Mouse (Mus musculus) embryo, embryonic 10.5 days (tissue): Measurements from ENCODE around the gene Gpr84.

Experiments used
- DNase-seq: peaks from one replicate; pipeline ENCODE4 v3.0.0-alpha.2; 2015; ENCODE audit warnings: low spot score

Gene Gpr84

DNA sequence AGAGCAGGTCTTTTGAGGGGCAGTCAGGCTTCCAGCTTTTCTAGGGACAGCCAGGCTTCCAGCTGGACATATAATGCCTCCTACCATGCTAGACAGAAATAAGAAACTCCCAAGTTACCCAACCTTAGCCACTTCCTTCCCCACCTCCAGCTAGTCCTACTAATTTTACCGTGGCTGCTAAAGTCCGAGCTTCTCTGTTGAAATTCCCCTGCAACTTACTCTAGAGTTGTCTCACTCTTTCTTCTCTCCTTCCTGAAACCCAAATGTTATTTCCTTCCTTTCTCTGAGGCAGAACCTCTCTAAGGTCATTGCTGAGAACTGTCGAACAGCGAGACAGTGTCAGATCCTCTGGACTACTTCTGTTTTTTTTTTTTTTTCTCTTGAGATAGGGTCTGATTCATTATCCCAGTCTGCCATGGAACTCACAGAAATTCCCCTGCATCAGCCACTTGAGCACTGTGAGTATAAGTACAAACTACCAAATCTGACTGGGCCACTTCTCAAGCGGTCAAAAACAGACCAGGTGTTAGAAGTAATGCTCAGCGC, at the start of gene Gpr84:
Gene Gpr84 (minus strand): TSS at position 248 of the 546 bp plus-strand sequence.
- no peak for DNase-seq

DNA sequence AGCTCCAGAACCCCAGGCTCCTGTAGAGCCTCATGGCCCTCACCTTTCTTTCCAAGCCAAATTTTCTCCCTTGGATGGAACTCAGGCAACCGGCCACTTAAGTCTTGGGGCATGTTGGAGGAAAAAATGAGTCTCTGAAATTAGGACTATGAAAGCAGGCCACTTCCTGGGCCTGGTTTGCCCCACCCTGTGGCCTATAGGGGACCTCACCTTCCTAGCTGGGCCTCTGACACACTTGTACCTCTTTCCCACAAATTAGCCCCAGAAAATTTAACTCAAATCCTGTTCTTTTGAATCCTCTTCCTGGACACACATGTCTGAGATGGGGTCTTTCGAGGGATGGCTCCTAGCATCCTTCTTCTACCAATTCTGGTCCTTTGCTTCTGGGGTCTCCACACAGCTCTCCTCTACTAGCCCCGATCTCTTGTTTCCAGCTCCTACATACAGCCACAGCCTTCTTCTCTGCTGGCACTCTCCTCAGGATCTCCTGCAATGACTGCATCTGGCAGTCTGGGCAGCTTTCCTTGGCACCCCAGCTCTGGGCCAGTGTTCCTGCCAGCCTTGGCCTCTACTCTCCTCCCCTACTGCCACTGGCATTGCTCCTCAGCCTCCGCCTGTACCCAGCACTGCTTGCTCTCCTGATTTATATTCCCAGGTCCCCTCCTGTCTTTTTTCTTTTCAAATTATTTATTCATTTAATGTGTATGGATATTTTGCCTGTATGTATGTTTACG, 49.6 kb upstream of the Gpr84 start:
- no peak for DNase-seq

DNA sequence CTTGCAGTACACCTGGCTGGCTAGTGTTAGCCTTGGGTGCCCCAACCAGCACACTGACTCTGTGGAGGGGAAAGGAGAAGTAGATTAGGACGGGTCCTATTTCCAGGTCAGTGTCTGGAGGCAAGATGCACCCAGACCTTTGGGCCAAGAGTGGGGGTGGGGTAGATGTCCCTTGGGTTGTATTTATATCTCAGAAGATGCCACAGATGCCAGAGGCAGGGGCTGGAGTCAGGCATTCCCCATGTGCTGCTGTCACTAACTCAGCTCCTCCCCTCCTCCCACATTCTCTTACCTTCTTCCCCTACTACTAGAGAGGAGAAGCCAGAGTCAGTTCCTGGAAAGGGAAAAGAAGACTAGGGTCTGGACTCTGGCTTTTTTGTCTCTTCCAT, 48.7 kb upstream of the Gpr84 start:
- DNase-seq, result no peak

DNA sequence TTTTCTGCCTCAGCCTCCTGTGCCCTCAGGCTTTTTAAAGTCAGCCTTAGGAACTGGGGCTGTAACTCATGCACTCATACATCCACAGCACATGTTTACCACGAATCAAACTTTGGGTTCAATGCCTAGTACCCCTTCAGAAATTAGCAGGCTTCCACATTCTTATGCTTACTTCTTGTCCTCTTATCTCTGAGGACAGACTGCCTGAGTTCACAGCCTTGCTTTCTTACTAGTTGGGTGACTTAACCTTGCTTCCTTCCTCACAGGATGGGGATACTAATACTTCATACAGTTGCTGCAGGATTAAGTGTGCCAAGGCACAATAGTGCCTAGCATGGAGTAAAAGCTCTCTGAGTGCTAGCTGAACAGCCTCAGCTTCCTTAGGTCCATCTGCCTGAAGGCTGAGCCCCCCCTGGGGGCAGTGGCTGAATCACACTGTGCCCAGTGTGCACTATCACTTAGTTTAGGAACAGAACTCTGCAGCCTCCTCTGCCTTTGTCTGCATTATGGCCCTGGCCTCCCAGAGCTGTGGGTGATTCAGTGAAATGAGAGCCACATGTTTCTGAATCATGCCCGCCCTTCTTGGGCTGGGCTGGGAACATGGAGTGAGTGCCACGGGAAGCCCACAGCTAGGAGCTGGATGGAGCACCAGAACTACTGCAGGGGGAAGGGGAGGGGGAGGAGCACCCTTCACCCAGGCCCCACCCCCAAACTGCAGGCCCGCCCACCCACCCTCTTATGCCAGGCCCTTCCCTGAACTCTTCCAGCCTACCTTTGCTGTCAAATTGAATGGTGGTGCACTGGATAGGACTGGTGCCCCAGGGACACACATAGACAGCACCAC, 48.1 kb upstream of the Gpr84 start:
- peak; percentile 36 for DNase-seq

DNA sequence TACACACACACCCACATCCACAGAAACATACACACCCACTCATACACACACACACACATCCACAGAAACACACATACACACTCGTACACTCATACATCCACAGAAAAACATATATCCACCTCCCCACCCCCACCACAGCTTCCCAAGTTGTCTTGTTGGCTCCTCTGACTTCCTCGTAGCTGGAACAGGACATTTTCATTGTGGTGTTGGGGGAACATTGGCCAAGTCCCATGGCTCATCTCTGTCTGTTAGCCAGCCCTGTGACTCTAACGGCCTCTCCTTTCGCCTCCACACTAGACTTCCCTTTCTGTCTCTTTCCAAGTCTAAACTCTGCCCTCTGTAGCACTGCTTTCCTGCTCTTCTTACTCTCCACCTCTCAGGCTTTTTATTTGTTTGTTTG, 47.4 kb upstream of the Gpr84 start:
- DNase-seq, result no peak

DNA sequence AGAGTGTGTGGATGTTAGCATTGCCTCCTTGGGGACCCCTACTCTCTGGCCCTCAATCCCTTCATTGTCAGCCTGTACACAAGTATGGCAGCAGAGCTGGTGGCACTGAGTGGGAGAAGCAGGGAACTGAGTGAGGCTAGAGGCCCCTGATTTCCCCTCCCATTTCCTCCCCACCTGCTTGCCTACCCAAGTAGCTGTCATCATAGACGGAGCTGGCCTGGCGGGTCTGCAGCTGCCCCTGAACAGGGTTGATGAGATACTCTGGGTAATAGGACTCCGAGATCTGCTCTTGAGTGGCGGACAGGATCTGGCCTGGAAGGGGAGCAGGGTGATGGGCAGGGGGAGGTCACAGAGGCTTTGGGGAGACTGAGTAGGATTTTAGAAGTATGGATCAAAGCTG, 45.7 kb upstream of the Gpr84 start:
- DNase-seq, result no peak

DNA sequence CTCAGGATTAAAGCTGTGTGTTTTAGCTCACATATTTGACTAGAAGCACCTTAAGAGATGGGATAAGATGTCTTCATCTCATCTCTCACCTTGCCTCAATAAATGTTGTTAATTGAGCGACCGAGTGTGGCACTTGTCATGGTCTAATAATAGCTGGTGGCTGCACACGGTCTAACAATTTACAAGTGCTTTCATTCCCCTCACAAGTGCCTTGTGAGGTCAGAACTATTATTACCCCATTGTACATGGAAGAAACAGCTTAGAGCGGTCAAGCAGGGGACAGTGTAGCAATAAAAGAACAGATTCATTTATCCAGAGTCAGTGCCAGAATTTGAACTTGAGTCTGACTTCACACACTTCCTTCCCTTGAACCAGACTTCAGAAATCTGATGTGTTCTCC, 45.0 kb upstream of the Gpr84 start:
- no peak for DNase-seq

DNA sequence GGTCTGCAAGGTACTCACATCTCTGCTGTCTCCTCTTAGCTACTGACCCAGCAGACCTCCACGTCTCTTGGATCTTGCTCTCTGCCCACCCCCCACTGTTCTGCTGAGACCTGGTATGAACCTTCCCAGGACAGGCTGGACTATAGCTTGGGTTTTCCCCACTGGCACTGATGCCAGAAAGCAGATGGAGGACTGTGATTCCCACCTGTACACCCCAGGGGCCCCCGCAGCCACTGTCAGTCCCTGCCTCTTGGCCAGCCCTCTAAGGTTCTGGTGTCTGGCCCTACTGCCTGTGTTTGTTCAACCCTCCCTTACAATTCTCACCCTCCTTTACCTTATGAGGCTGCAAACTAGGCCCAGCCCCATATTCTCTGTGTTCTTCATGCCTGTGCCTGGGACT, 44.3 kb upstream of the Gpr84 start:
- DNase-seq, result no peak

DNA sequence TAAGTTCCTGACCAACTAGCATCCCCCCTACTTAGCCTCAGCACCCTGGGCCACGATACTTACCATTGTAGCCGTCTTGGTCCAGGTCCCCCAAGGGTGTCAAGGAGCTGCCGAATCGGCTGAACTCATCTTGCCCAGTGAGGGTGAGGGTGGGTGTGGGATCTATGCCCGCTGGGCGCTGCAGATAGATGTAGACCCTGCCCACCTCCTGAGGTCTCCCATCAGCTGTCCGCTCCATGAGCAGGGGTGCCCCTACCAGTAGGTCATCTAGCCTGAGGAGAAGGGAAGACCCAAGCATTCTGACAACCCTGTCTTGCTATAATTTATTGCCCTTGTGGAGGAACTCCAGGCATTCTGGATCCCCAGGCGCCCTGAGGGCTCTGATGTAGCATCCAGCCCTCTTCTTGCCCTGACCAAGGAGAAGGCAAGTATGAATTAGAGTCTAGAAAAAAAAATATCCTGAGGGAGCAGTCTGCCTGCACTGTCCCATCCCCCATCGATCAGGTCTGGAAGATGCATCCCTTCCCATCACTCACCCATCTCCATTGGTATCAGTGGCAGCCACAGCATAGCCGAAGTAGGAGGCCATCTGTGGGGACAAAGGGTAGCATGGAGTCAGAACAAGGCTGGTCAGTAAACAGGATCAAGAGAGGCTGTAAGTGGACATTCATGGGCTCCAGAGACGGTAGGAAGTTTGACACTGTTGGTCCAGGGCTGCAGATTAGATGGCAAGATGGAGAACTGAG, 43.3 kb upstream of the Gpr84 start:
- no peak for DNase-seq

DNA sequence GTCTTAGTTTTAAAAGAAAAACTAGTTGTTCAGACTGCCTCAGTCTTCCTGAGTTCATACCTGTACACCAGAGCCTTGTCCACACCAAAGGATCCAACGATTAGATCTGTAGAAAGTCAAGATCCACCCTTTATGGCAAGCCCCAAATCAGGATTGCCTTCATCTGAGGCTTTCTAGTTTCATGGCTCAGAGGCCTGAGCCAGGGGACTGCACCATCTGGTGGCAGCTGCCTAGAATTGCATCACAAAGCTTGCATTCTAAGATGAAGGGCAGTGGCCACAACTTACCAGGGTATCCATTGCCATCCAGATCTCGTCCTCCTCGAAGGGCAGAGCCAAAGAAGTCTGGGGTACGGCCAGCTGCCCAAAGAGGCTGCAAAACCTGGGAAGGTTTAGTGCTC, 42.4 kb upstream of the Gpr84 start:
- DNase-seq, result peak; percentile 85

DNA sequence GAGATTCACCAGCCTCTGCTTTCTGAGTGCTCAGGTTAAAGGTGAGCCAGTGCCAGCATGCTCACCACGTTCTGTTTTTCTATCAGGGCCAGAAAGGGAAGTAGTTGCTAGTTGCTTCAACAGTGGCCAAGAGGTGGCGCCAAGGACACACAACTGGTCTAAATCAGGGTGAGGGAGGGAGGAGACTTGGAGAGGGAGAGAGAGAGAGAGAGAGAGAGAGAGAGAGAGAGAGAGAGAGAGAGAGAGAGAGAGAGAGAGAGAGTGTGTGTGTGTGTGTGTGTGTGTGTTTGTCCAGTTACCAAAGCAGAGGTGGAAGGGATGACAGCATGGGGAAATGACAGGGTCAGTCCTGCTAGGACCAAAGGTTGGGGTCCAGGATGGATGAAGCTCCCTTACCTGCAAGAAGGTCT, 36.9 kb upstream of the Gpr84 start:
- DNase-seq, result peak; percentile 81

DNA sequence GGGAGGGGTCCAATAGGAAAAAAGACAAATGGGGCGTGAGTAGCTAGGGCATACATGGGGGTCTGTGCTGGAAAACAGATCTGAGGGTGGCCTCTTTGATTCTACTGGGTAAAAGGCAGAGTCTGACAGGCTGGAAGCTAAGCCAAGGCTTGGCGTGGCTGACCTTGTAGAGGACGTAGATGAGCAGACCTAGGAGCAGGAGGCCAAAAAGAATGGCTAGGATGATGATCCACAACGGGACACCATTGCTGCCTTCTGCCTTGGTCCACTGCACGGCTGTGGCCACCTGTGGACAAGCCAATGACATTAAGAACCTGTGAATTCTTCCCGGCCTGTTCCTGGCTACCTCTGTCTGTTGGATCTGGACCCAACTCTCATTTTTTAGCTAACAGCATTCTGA, 35.4 kb upstream of the Gpr84 start:
- DNase-seq, result no peak

DNA sequence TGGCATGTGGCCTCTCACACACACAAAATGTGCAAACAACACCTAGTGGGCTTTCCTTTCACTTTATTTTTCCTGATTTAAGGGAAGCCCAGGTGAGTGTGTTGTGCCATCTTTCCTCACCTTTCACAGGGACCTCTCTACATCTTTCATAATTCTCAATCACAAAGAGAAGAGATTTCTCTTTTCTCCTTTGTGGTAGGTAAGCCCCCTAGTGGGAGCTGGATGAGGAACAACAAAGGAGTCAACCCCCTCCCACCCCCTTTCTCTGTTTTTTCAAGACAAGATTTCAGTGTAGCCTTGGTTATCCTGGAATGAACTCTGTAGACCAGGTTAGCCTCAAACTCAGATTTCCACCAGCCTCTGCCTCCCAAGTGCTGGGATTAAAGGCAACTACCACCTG, 33.1 kb upstream of the Gpr84 start:
- DNase-seq, result no peak

DNA sequence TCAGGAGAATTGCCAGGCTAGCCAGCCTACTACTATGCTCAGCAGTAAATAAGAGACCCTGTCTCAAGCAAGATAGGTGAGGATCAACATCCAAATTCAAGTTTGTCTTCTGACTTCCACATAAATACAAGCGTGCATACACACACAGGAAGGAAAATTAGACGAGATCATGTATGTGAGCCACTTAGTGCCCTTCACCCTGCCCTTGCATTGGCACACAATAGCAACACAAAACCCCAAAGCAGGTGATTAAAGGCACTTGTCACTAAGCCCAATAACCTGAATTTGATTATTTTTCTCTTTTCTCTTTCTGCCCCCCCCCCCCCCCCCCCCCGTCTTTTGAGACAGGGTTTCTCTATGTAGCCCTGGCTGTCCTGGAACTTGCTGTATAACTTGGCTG, 32.6 kb upstream of the Gpr84 start:
- DNase-seq, result no peak

DNA sequence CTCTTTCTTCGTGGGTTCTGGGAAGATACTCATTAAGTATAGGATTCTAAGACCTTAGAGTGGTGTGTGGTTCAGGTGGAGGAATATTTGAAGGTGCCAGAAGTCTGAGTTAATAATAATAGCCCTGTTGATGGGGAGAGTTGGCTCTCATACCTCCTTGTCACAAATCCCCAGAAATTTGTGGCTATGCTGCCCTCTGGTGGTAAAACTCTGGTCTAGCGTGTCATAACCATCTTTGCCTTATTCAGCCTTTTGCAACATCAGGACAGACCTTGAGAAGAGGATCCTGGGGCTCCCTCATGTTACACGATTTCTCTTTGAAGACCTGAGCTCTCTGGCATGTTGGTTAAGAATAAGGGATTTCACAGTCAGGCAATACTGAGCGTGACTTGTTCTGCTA, 32.0 kb upstream of the Gpr84 start:
- DNase-seq, result peak; percentile 95

DNA sequence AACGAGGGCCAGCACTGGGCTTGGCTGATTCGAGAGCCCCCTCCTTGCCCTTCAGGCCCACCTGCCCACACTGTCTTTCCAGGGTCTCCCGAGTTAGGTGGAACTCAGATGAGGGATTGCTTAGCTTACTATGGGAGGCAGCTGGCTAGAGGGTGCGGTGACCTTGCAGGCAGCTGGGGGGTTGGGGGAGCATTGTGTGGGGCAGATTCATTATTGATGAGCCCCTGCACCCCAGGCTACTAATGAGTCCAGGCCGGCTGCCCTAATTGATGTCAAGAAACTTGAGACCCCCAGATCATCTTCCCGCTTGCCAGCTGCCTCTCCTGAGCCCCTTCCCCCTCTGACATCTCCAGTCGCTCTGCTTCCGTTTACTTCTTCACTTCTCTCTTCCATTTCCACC, 31.1 kb upstream of the Gpr84 start:
- peak; percentile 29 for DNase-seq

DNA sequence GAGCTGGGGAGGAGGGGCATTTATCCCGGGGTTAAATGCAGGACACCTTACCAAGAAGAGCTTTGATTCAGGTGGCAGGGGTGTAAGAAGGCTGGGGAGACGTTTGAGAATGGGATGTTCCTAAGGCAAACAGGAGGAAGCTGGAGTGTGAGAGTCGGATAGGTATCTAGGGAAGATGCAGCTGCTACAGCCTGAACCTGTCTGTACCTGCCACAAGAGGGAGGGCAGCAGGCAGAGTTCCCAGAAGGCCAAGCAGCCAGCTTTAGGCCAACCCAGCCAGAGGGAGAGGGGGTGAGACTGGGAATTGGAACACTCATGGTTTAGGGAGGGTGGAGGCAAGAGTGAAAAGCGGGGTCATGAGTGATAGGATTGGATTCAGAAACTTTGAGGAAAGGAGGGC, 30.4 kb upstream of the Gpr84 start:
- DNase-seq, result no peak

DNA sequence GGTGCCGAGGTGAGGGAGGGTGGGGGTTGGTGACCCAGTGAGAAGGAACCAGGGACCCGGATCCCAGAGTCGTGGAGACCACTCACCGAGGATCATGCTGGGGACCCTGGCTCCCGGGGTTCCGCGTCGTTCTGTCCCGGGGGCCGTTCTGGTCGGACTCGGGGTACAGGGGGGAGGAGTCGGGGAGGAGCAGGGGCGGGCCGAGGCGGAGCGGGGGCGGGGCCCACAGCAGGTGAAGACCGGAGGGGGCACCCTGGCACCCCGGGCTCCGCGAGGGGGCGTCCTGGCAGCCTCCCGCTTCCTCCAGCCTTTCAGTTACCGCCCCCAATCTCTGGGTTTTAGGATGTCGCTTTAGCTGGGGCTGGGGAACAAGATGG, 29.5 kb upstream of the Gpr84 start, which contains the start of gene Zfp385a:
Gene Zfp385a (minus strand): TSS at position 133 of the 377 bp plus-strand sequence.
- DNase-seq, result peak; percentile 44

DNA sequence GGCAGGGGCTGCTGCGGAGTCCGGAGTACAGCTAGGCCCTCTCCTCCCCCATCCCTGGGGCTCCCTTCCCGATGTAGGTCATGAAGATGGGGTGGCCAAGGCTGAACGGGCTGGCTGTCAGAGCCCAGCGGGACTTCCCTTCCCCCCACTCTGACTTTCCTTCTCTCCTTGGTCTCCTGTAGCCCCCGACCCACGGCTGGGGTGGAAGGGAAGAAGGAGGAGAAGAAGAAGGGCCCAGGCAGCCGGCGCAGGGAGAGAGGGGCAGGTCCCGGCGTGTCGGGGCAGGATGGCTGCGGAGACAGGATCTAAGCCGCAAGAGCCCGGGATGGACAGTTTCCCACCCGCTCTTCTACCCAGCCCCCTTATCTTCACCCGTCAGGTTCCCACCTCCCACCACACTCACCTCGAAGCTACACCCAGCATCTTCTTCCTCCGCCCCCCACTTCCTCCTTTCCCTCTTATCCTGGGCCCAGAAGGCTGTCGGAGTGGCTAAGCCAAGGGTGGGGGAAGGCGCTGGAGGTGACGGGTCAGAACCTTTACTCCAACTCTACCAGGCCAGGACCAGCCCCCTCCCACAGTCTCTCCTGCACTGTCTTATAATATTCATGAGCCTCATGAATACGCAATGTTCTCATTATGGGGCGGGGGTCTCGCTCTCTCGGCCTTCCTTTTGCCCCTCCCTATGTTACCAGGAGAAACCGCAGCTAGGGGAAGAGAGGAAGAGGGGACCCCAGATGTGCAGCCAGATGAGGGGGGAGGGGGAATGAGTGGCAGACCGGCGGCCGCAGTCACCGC, 29.0 kb upstream of the Gpr84 start:
- peak; percentile 42 for DNase-seq

DNA sequence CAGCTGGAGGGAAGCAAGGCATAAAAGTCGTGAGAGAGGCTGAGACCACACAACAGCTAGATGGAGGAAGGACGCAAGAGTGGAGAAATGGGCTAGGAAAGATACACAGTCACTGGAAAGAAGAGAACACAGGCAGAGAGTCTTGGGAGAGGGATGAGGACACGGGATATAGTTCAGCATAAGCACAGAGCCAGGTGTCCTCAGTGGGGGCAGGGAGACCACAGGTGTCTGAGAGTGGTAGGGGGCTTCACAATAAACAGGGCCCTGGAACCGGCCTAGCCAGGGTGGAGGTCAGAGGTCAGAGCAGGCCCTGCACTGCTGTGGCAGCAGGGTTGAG, 28.4 kb upstream of the Gpr84 start:
- DNase-seq, result no peak

DNA sequence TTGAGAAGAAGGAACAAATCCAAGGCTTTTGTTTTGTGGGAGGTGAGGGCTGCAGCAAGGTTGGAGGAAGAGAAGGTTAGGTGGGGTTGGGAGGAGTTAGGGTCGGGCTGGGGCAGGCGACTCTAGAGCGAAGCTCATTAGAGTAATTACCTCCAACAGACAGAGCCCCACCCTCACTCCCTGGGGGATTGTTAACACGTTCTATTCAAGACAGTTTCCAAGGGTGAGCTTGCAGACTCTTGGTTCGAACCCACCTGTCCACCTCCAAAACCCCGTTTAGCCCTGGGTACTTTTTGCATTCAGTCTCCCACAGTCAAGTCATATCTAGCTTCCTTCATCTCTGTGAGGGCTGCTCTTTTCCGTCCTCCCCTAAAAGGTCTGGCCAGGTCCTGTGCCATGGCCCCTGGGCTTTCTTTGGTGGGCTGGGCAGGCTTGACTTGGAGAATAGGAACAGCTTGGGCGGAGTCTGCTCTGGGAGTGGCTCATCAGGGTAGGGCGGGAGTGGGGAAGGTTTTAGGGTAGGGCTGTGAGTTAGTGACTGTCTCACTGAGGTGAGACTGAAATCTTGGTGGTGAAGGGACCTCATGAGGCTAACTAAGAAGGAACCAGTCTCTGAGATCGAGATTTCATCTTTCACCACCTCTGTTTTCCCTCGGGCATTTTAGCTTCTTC, 26.7 kb upstream of the Gpr84 start:
- DNase-seq, result peak; percentile 12
